Mouse (Mus musculus): ENCODE results near the gene Ptgfr.

- no peak for TF ChIP-seq POLR2A (IDR thresholded peaks at IDR 0.05; ENCODE audit: low read depth, low read length)
- no peak for TF ChIP-seq CTCF (IDR thresholded peaks at IDR 0.05; ENCODE audit: extremely low read depth, insufficient read depth, insufficient read length, insufficient replicate concordance)
Observed at GRCm38 (mm10) chr3:151879981-151880380, 42.6 kb upstream of the Ptgfr start.
